Mouse (Mus musculus): ENCODE measurements around the gene Itgb4.

DNA sequence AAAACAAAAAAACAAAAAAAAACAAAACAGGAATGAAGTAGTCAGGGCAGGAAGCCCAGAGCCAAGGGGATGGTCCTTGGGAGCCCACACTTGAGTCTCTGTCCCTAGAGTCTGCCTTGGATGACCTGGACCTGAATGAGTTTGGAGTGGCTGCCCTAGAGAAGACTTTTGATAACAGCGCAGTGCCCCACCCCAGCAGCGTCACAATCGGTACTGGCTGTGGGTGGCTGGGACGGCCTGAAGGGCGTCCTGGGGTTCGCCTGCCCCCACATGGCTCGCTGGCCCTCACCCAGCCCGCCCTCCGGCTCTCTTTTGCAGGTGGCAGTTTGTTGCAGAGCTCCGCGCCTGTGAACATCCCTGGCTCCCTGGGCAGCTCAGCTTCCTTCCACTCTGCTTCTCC is 81.4 kb downstream of the Itgb4 start:
- TF ChIP-seq MAX (IDR thresholded peaks at IDR 0.05), result no peak
- TF ChIP-seq USF1 (IDR thresholded peaks at IDR 0.05; ENCODE audit: low read depth), result no peak
- TF ChIP-seq CTCF (IDR thresholded peaks at IDR 0.05; ENCODE audit: control insufficient read depth, insufficient read depth, insufficient read length), result no peak
- TF ChIP-seq MYOD1 (IDR thresholded peaks at IDR 0.05; ENCODE audit: control insufficient read depth, insufficient read length, low read depth), result no peak
- no peak for TF ChIP-seq CEBPB (IDR thresholded peaks at IDR 0.05; ENCODE audit: low read depth)
- TF ChIP-seq FOSL1 (IDR thresholded peaks at IDR 0.05; ENCODE audit: insufficient read depth, low read length, poor library complexity, severe bottlenecking), result no peak
